Mouse (Mus musculus) mature B cell (primary cell): ENCODE measurements around the gene Olfr1415.
"Not testable (repeated sequence)": the region's sequence is repeated elsewhere in the genome, so short reads cannot be mapped to it uniquely, and the experiment has no call there.

Source experiments
- in situ Hi-C: fragments of 300-500 bp; cut with MboI; formaldehyde crosslinking; loops from 2 replicates; pipeline ENCODE4 v1.14.3; 2019

Olfr1415 gene

DNA sequence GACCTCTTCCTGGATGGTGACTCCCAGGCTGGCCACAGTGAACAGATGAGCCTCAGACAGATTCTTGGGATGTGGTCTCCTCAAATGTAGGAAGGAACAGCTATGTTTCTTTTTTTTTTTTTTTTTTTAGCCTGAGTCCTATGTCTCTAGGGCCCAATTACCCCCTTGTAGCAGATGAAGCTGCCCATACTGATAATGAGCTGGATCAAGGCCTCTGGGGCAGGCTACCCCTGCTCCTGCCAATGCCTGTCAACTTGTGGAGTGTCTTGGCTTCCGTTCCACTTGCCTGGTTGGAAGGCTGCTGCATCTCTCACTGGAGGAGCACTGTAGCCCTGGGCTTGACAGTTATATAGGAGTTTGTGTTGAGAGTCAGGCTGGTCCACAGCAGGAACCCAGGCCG is at the start of gene Olfr1415:
Olfr1415 (minus strand) TSS at position 101 of the 400 bp plus-strand sequence.
- in situ Hi-C loops, result no loop called here

DNA sequence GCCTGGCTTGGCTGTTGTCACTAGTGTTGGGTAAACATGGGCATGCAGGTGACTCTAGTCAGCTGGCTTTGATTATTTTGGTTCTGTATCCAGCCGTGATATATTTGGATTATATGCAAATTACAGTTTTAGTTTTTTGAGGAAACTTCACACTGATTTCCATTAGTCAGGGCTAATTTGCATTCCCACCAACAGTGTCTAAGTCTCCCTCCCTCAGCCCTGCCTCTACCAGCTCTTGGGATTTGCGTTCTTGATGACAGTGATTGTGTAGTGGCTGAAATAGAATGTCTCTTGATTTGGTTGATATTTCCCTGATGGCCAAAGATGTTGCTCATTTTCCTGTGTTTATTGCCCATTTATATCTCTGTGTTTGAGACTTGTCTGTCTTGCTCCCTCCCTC is 43.2 kb upstream of the Olfr1415 start:
- in situ Hi-C loops, result no loop called here

DNA sequence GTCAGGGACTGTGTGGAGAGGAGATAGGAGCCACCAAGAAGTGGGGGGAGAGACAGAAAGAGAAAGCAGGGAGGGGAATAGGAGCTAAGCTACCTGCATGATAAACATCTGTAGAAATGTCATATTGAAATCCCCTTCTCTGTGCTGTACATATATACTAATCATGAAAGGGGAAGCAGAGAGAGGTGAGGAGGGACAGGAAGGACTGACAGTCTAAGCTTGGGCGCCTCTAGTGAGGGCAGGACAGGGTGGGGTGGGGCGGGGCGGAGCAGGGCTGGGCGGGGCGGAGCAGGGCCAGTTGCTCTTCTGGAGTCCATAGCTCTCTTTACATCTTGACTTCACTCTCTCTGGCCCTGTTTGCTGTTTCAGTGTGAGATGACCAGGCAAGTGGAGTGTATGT is 41.1 kb upstream of the Olfr1415 start:
- in situ Hi-C loops, result no loop called here

DNA sequence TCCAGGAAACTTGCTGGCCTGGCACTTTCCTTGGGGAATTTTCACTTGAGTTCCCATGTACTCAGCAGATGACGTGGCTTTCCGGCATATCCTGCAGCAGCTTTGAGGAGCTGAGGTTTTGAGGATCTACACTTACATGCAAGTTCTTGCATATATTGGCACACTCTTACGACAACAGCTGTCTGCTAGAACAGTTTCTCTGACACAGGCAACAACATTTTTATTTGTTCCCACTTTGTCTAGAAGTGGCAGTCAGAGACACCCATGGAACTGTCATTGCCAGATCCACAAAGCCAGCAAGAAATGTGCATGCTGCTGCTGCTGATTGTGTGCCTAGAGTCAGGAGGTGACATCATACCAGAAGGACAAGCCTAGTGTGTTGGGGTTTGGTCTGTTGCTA is 27.9 kb upstream of the Olfr1415 start:
- in situ Hi-C loops, result no loop called here

DNA sequence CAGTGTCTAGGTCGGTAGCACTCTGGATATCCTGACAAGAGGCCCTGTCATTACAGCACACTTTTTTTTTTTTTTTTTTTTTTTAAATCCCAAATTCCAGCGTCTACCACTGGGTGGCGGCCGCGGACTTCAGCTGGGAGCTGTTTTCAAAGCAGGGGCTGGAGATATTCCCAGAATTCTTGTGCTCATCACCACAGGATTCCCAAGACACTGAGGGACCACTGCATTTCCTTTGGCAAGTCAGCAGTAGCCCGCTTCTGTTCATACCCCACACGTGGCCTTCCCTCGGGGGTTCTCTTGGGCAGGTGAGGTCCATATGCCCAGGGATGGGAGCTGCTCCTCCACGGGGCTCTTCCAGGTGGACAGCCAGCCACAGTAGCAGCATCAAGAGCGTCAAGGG is 25.5 kb upstream of the Olfr1415 start:
- in situ Hi-C loops, result no loop called here

DNA sequence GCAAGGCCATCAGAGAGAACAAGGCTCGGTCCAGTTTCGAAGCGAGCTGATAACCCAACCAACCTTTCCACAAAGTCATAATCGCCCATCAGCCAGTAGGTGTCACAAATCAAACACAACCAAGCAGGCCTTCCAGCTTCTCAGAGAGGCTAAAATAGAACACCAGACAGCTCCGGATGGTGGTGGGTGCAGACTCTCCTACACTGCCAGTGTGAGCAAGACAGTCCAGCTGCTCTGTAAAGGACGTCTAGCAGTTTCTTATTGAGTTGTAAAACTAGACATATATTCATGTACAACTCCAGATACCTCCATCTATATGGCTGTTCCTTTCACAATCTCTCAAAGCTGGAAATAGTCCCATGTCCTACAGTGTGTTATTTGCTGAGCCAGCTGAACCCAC is 23.1 kb upstream of the Olfr1415 start:
- in situ Hi-C loops, result no loop called here

DNA sequence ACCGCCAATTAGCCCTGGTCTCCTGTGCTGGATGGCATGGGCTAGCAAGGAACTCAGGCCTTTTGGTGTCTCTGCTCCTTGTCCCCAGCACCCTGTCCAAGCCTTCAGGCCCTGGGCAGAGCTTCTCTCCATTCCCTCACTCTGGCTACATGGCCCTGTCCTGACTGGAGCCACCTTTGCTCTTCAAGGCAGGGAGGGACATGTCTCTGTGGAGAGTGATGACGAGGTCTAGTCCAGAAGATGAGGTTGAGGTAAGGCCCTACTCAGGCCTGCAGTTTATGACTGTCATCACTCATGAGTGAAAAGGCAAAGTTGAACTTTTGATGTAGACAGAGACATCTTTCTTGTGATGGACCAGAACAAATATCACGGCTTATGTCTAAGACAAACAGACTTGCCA is 22.7 kb upstream of the Olfr1415 start, which contains the start of gene Olfr1414:
Olfr1414 (minus strand) TSS at position 101 of the 400 bp plus-strand sequence.
- in situ Hi-C loops, result no loop called here

DNA sequence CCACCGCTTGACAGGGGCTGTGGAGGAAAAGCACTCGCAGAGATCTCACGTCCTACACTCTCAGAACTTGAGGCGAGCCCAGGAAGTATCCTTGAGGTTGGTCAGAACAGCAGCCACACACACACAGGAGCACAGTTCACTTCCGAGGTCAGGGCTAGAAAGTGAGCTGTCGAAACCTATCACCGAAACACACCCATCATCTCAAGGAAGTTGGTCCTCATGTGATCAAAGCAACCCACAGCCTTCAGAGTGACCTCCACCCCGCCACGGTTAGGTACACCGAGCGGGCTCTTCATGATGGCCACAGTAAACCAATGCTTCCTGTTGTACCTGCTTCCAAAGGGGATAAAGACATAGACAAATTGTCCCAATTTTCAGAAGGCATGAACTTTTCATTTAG is 19.5 kb upstream of the Olfr1415 start:
- in situ Hi-C loops, result no loop called here

DNA sequence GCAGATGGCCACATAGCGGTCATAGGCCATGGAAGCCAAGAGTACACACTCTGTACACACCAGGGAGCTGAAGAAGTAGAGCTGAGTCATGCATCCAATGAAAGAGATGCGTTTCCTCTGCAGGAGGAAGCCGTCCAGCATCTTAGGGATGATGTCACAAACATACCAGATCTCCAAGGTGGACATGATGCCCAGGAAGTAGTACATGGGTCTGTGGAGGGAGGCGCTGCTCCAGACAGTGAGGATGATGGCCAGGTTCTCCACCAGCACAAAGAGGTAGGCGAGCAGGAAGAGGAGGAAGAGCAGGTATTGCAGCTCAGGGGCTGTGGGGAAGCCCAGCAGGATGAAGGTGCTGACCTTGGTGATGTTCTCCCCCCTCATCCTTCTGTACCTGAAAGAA is 15.7 kb upstream of the Olfr1415 start:
- in situ Hi-C loops, result not testable (repeated sequence)

DNA sequence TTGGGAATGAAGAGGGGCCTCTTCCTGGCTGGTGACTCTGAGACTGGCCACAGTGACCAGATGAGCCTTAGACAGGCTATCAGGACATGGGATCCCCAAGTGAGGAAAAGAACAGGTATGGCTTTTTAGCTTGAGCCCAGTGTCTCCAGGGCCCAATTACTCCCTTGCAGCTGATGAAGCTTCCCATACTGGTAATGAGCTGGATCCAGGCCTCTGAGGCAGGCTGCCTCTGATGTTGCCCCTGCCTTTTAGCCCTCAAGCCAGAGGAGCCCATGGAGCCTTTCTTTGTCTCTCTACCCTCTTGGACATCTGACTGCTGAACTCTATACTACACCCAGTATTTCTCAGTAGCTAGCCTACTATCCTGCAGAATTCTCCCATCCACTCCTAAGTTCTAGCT is 10.9 kb downstream of the Olfr1415 start, which contains the start of gene Olfr1416:
Olfr1416 (minus strand) TSS at position 101 of the 400 bp plus-strand sequence.
- in situ Hi-C loops, result no loop called here

DNA sequence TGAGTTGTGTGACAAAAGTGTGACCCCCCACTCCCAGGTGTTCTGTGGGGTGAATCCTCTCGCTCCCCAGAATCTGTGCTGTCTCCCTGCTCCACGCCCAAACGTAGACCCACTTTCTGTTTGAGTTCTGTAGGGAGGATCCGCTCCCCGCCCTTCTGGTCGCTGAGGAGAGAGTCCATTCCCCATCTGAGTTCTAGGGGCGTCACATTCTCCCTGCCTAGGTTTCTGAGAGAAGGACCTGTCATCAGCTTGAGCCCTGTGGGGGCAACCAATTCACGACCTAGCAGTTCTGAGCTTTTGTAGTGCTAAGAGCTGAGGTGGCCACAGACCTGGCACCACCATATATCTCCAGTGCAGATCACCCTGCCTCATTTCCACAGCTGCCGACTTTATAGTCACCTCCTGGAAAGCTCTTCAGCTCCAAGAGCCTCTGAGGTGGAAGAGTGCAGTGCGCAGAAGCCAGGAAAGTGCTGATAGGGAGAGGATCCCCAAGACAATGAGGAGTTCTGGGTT is 21.8 kb downstream of the Olfr1415 start:
- in situ Hi-C loops, result loop anchor here (10.0 to 25.0 kb wide), 4 partner anchors 171 to 1862 kb away; partner anchors contain the start of genes Asb1, Capn10, Cops8 and Cops9

DNA sequence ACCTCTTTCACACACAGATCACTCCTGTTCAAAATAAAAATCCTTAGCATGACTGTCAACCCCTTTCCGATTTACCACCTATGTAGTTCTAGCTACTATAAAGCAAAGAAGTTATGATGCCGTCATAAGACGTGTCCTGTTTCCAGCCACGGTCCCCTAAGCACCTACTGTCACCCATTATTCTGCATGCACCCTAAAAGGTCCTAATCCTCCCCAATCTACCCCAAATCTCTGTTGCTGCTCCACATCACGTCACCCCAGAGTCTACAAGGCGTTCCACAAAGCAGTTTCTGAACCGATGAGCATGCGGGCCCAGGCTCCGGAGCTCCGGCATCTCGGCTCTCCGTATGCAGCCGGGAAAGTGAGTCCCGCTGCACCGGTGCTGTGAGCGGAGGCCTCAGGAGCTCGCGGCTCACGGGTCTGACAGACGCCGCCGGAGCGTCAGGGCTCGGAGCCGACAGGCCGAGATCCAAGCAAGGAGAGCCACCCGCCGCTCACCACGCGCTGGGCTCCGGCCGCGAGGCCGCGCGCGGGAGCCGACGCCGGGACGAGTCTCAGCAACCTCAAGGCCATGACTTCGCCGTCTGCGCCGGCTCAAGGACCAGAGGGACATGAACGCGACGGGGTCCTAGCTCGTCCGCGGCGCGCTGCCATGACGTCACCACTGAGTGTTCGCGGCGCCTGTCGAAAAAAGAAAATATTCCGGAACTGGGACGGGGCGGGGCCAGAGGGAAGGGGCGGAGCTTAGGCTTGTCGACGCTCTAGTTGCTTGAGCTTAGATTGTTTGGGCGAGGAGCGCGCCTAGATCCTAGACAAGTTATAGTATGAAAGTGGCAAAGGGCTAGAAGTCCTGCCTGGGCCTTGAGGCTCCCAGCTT is 22.5 kb downstream of the Olfr1415 start, which contains the start of gene Ndufa10:
Ndufa10 (minus strand) TSS at position 696 of the 877 bp plus-strand sequence.
- in situ Hi-C loops, result loop anchor here (10.0 to 25.0 kb wide), 4 partner anchors 171 to 1861 kb away; partner anchors contain the start of genes Asb1, Capn10, Cops8 and Cops9

DNA sequence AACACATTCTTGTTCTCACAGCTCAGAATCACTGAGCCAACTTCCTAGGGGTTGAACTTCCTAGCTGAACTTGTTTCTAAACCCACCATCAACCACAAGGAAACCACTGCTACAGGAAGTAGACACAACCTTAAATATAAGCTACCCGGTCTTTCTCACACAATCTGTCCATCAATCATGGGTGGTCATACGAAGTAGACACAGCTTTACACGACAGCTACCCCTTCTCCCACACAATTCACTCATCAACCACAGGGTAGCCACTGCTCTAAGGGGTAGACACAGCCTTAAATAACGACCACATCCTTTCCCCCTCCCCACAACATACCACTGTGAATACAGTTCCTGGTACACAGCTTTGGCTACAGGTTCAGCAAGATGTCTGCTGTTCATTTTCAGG is 27.0 kb downstream of the Olfr1415 start:
- in situ Hi-C loops, result loop anchor here (25.0 kb wide), 2 partner anchors 932 to 1857 kb away; partner anchors contain the start of genes Asb1 and Cops8

DNA sequence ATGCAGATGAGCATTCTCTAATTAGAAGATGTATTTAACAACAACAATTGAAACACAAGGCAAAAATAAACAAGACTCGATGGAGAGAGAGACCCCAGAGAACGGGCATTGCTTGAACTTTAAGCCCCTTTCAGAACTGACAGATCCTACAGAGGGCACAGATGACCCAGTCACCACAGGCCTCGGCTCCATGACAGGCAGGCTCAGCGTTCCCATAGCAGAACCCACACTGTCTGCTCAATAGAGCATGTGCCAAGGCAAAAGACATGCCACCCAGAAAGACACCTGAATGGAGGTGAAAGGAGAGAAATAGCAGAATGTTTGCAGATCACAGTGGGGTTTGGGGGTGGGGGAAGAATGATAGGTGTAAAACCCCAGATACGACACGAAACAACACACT is 37.5 kb downstream of the Olfr1415 start:
- in situ Hi-C loops, result loop anchor here (25.0 kb wide), 2 partner anchors 921 to 1846 kb away; partner anchors contain the start of genes Asb1 and Cops8

DNA sequence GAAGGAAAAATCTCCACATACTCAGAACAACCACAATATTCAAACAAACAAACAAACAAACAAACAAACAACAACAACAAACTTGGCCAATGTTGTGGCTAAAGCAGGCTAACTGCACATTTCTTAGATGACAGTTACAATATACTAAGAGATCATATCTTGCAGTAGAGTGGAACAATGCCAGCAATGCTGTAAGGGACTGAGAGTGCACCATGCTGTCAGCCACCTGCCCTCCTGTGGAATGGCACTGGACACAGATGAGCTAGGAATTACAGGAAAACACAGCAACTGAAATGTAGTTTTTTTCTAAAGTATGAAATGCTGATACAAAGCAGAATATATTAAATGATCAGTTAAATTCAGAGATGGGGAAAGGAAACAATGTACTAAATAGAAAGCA is 38.1 kb downstream of the Olfr1415 start:
- in situ Hi-C loops, result loop anchor here (25.0 kb wide), 2 partner anchors 920 to 1845 kb away; partner anchors contain the start of genes Asb1 and Cops8

DNA sequence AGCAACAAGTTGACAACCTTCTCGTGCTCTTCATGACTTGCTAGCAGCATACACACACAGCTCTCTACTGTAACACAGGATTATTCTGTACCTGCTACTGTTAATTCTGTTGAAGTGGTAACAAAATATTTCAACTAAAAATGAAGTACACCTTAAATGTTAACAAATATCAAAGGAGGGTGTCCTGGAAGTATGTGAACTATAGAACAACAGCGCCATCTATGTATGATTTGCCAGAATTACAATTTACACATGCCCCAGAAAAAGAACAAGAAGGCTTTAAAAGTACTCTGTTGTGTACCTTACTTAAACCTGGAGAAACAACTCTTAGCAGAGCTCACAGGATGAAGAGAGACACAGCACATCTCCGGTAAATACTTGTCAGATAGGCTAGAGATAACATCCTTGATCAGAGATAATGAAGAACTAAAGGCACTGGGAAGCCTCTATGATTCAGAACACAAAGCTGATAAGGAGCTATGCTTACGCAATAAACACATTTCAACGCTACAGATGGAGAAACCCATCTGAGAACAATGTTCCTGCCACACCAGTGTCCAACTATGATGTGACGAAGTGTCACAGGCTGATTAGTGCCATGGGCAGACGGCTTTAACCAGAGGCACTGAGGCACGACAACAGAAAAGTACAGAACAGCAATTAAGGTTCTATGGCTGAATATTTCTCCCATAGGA is 42.0 kb downstream of the Olfr1415 start:
- in situ Hi-C loops, result loop anchor here (25.0 kb wide), 2 partner anchors 917 to 1842 kb away; partner anchors contain the start of genes Asb1 and Cops8

DNA sequence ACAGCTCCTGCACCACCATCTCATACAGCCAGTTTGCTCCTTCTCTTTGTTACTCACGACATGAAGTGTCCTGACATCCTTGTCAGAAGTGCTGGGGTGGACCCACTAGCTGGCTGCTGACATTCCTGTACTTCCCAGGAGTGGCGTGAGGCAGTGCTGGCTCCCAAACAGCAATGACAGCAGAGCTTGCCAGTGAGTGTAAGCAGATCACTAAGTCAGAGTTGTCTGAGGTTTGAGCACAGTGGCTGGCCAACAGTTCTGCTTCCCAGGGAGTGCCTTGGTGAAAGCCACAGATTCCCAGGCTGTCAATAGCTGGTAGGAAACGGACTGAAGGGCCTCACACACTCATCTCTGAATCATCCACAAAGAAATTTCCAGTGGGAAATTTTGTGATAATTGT is 47.6 kb downstream of the Olfr1415 start:
- in situ Hi-C loops, result no loop called here

DNA sequence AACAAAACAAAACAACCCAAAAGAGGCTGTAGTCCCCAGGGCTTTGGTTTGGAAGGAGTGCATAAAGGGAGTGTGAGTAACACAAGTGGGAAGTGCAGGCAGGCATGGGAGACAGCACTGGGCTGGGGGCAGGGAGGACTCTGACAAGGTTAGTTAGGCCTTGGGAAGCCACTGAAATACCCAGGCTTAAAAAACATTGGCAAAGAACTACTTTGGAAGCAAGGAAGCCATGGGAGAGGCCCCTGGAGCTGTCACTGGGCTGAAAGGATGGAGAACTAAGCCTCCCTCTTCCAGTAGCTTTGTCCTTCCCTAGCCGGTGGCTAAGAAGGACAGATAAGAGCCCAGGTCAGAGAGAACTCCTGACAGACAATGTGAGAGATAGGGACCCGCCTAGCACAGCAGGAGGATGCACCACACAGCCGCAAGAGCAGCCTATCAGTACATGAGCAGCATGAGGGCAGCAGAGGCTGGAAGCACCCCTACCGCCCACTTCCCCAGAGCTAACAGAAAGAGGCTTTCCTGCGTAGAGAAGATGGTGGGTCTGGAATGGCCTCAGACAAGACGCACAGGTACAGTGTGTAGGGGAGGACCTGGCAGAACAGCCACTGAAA is 54.3 kb downstream of the Olfr1415 start:
- in situ Hi-C loops, result no loop called here

DNA sequence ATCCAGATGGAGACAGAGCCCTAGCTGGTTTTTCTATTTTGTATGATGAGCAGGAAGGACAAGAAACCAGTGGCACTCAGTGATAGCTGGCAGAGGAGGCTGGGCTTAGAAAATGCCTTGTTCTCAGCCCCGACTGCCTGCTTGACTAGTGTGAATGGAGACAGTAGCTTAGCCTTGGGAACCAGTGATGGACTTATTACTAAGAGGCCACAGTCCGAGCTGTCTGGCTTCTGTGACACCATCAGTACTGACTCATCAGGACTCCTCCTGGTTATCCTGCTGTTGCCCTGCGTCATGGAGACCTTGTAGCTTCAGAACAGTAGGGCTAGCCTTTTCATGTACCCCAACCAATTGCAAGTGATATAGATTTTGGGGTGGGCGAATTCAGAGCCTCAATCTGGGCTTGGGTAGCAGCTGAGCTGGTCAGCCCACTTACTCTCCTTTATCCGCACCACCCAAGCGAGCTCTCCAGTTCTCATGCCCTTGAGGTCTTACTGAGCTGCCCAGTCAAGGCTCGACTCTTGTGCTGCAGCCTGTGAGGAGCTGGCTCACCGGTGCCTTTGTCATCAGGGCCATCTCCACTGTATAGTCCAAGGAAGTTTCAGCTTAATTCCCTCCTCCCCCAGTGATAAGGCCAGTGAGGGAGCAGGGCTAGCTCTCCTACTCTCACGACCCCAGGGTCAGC is 55.7 kb downstream of the Olfr1415 start:
- in situ Hi-C loops, result no loop called here
